Mouse (Mus musculus) mature B cell (primary cell): ENCODE data around the gene Lsp1.

ENCODE experiments used
- in situ Hi-C: fragments of 300-500 bp; cut with MboI; formaldehyde crosslinking; loops from 2 replicates; pipeline ENCODE4 v1.14.3; 2019

The Lsp1 gene

GRCm38 (mm10) chr7:142444171-142444570 is 16.4 kb upstream of the Lsp1 start:
- in situ Hi-C loops = loop anchor here (5.0 kb wide), 1 partner anchor 53 kb away; the partner anchor contains the start of gene Tnnt3

- in situ Hi-C loops = loop anchor here (5.0 kb wide), 1 partner anchor 82 kb away; no protein-coding TSS in a partner anchor
Measured at GRCm38 (mm10) chr7:142445324-142445723, 15.3 kb upstream of the Lsp1 start.

GRCm38 (mm10) chr7:142446264-142446663 is 14.3 kb upstream of the Lsp1 start:
- in situ Hi-C loops = loop anchor here (5.0 kb wide), 1 partner anchor 81 kb away; no protein-coding TSS in a partner anchor

GRCm38 (mm10) chr7:142449038-142449617 is 11.5 kb upstream of the Lsp1 start:
- in situ Hi-C loops = loop anchor here (5.0 kb wide), 1 partner anchor 78 kb away; no protein-coding TSS in a partner anchor

- in situ Hi-C loops = no loop called here
Measured at GRCm38 (mm10) chr7:142454706-142455105, 5.9 kb upstream of the Lsp1 start.

GRCm38 (mm10) chr7:142455251-142455650 is 5.4 kb upstream of the Lsp1 start:
- in situ Hi-C loops = no loop called here

GRCm38 (mm10) chr7:142456806-142457205 is 3.8 kb upstream of the Lsp1 start:
- in situ Hi-C loops = no loop called here

- in situ Hi-C loops = no loop called here
Measured at GRCm38 (mm10) chr7:142457227-142457811, 3.3 kb upstream of the Lsp1 start.

GRCm38 (mm10) chr7:142458026-142458425 is 2.6 kb upstream of the Lsp1 start:
- in situ Hi-C loops = no loop called here

GRCm38 (mm10) chr7:142458676-142459298 is 1.8 kb upstream of the Lsp1 start:
- in situ Hi-C loops = no loop called here

GRCm38 (mm10) chr7:142459299-142459691 is 1.3 kb upstream of the Lsp1 start:
- in situ Hi-C loops = no loop called here

GRCm38 (mm10) chr7:142461446-142461845 is 837 bp downstream of the Lsp1 start:
- in situ Hi-C loops = no loop called here

GRCm38 (mm10) chr7:142462190-142462589 is 1.6 kb downstream of the Lsp1 start:
- in situ Hi-C loops = no loop called here

- in situ Hi-C loops = no loop called here
Measured at GRCm38 (mm10) chr7:142462594-142463078, 2.0 kb downstream of the Lsp1 start.

- in situ Hi-C loops = no loop called here
Measured at GRCm38 (mm10) chr7:142470171-142470691, 9.6 kb downstream of the Lsp1 start.

- in situ Hi-C loops = no loop called here
Measured at GRCm38 (mm10) chr7:142470808-142471413, 10.3 kb downstream of the Lsp1 start.

- in situ Hi-C loops = no loop called here
Measured at GRCm38 (mm10) chr7:142471414-142471861, 10.8 kb downstream of the Lsp1 start.

- in situ Hi-C loops = no loop called here
Measured at GRCm38 (mm10) chr7:142471884-142472570, 11.4 kb downstream of the Lsp1 start.

- in situ Hi-C loops = no loop called here
Measured at GRCm38 (mm10) chr7:142472936-142473335, 12.3 kb downstream of the Lsp1 start.

GRCm38 (mm10) chr7:142473476-142473875 is 12.9 kb downstream of the Lsp1 start:
- in situ Hi-C loops = no loop called here

- in situ Hi-C loops = no loop called here
Measured at GRCm38 (mm10) chr7:142474799-142475198, 14.2 kb downstream of the Lsp1 start.

- in situ Hi-C loops = no loop called here
Measured at GRCm38 (mm10) chr7:142475641-142476040, 15.0 kb downstream of the Lsp1 start.
